Mouse (Mus musculus): ENCODE measurements at regions not wholly inside any gene's neighbourhood (a gene's known extent, or its start where the extent isn't known, plus 50 kb on each side); places are given as distances from the start of the nearest gene placed in this dataset.
A peak's percentile ranks its signal among the peaks of the same experiment; 100 is the strongest.

- Histone ChIP-seq H3K27me3 (replicated peaks; ENCODE audit: control insufficient read depth, insufficient read depth, low read length) (no peaks in the 10 kb centered on the region), H3K9me3 (ENCODE audit: control insufficient read depth, low read length) (no peaks in the 10 kb centered on the region), H3K4me3 (replicated peaks; ENCODE audit: low read length) (no peak overlapping the region), H3K4me1 (replicated peaks; ENCODE audit: control insufficient read depth, insufficient read depth, low read length) (no peaks in the 10 kb centered on the region; the same call in 1 of the 2 replicates), H3K4me2 (ENCODE audit: low read length) (no peak overlapping the region), H3K9ac (replicated peaks; ENCODE audit: low read depth, low read length) (no peak overlapping the region), H3K36me3 (ENCODE audit: control insufficient read depth, insufficient read depth) (no peaks in the 10 kb centered on the region), H3K27ac (ENCODE audit: low read length) (no peak overlapping the region)
- 13% methylated on average over 2 of the region's 2 CpGs for WGBS
- peak; percentile 52; the same call in 1 of the 2 replicates for ATAC-seq
These were observed 865.1 kb upstream of the Got2 start for GRCm38 (mm10) chr8:96753497-96753896.

- Histone ChIP-seq H3K4me3 (replicated peaks; ENCODE audit: low read length) (no peak overlapping the region), H3K9me3 (ENCODE audit: control insufficient read depth, low read length) (no peaks in the 10 kb centered on the region), H3K27ac (ENCODE audit: low read length) (no peak overlapping the region), H3K4me2 (ENCODE audit: low read length) (no peak overlapping the region), H3K27me3 (replicated peaks; ENCODE audit: control insufficient read depth, insufficient read depth, low read length) (no peaks in the 10 kb centered on the region), H3K36me3 (ENCODE audit: control insufficient read depth, insufficient read depth) (no peaks in the 10 kb centered on the region), H3K9ac (replicated peaks; ENCODE audit: low read depth, low read length) (no peak overlapping the region), H3K4me1 (replicated peaks; ENCODE audit: control insufficient read depth, insufficient read depth, low read length) (no peaks in the 10 kb centered on the region; the same call in 1 of the 2 replicates)
- 17% methylated on average over 5 of the region's 5 CpGs for WGBS
- ATAC-seq: peak; percentile 82
These were observed 860.5 kb upstream of the Got2 start for GRCm38 (mm10) chr8:96748896-96749295.

- WGBS: 74% methylated on average over 2 of the region's 2 CpGs
- Histone ChIP-seq H3K27me3 (replicated peaks; ENCODE audit: control insufficient read depth, insufficient read depth, low read length) (no peaks in the 10 kb centered on the region), H3K9me3 (ENCODE audit: control insufficient read depth, low read length) (no peaks in the 10 kb centered on the region), H3K27ac (ENCODE audit: low read length) (no peak overlapping the region), H3K4me3 (replicated peaks; ENCODE audit: low read length) (no peak overlapping the region), H3K4me1 (replicated peaks; ENCODE audit: control insufficient read depth, insufficient read depth, low read length) (no peaks in the 10 kb centered on the region), H3K36me3 (ENCODE audit: control insufficient read depth, insufficient read depth) (no peaks in the 10 kb centered on the region), H3K4me2 (ENCODE audit: low read length) (no peak overlapping the region), H3K9ac (replicated peaks; ENCODE audit: low read depth, low read length) (no peak overlapping the region)
- ATAC-seq: no peak
These were observed 850.2 kb upstream of the Got2 start for GRCm38 (mm10) chr8:96738576-96738975.

Measured in forebrain, embryonic 16.5 days (tissue).